Mouse (Mus musculus): Measurements from ENCODE around the gene Mycbp2.

DNA sequence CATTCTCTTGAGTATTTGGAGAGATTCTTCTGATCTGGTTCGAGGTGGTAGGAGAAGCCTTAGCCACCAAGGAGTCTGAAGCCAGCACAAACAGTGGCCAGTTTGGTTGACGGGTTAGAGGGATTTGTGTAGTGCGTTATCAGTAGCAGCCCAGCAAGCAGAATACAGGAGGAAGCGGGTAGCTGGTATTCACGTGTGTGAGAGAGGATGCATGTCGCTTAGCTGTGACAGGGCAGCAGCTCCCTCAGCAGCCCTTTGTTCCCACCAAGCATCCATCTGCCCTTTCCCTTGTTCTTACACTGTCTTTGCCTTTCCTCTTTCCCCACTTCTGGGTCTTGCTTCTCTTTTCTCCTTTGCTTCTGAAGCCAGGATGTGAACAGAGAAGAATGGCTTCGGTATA lies 271.4 kb downstream of the Mycbp2 start:
- TF ChIP-seq CTCF (IDR thresholded peaks at IDR 0.05; ENCODE audit: low read depth) (no peak), EP300 (IDR thresholded peaks at IDR 0.05; ENCODE audit: low read depth) (no peak)
